Mouse (Mus musculus) cerebellum, adult 2 months (tissue): ENCODE measurements at regions not wholly inside any gene's neighbourhood (a gene's known extent, or its start where the extent isn't known, plus 50 kb on each side); places are given as distances from the start of the nearest gene placed in this dataset.

Experiments used
- DNase-seq, 2 experiments: peaks; one replicate each; pipeline ENCODE4 v3.0.0; 2021
- H3K27ac ChIP-seq: fragments of 200-500 bp; 2 replicates; pipeline ENCODE4 v1.5.1; 2012; ENCODE audit warnings: low read length, control low read depth, inconsistent platforms; ENCODE audit not compliant: insufficient read depth
- H3K27me3 ChIP-seq: fragments of 200-500 bp; 2 replicates; pipeline ENCODE4 v1.6.1; 2012; ENCODE audit warnings: inconsistent platforms, mild to moderate bottlenecking, low read length, moderate library complexity; ENCODE audit not compliant: control insufficient read depth, insufficient read depth
- H3K4me1 ChIP-seq: fragments of 200-500 bp; 2 replicates; pipeline ENCODE4 v1.6.1; 2011; ENCODE audit warnings: low read length; ENCODE audit not compliant: control insufficient read depth, insufficient read depth
- H3K4me3 ChIP-seq: fragments of 200-500 bp; replicated peaks from 2 replicates; pipeline ENCODE3; 2011; ENCODE audit warnings: mild to moderate bottlenecking, low read depth, low read length, control low read depth; ENCODE audit not compliant: insufficient read depth
- CTCF ChIP-seq: fragments of 200-500 bp; IDR thresholded peaks from 2 replicates; pipeline ENCODE4 v1.5.1; 2011; ENCODE audit warnings: low read depth, mild to moderate bottlenecking, control low read depth, low read length, moderate library complexity, borderline replicate concordance; ENCODE audit not compliant: insufficient read depth
- POLR2A ChIP-seq: fragments of 200-500 bp; IDR thresholded peaks from 2 replicates; pipeline ENCODE4 v1.6.1; 2011; ENCODE audit warnings: low read length, control low read depth, borderline replicate concordance; ENCODE audit not compliant: insufficient read depth
- WGBS: fragments of 180-500 bp; shearing (Covaris S2); methylation state at CpG from one replicate; pipeline ENCODE4 v1.1.7; 2018; 5-methylcytosine and 5-hydroxymethylcytosine counted together

DNA sequence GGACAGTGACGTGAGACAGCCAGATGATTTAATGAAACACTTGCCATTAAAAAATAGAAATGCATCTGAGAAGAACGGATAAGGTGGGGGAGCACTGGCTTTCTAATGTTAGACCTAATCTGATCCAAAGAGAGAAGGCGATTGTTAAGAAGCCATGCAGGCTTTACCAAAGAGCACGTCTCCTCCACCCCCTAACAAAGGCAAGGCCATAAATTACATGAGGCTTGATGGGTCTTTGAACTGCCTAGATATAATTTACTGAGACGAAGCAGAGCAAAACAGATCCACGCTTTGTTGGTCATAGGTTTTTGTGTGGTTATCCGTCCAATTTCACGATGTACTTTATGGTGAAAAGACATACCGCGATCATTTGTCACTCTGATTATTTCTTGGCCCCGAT, 84.4 kb downstream of the Tspan8 start:
- TF ChIP-seq POLR2A, result no peak
- TF ChIP-seq CTCF, result no peak
- WGBS, result 91% methylated on average over 11 of the region's 11 CpGs
- Histone ChIP-seq H3K4me3 (no peak overlapping the region), H3K4me1 (no peaks in the 10 kb centered on the region), H3K27me3 (no peaks in the 10 kb centered on the region), H3K27ac (no peak overlapping the region)
- DNase-seq, result no peak

DNA sequence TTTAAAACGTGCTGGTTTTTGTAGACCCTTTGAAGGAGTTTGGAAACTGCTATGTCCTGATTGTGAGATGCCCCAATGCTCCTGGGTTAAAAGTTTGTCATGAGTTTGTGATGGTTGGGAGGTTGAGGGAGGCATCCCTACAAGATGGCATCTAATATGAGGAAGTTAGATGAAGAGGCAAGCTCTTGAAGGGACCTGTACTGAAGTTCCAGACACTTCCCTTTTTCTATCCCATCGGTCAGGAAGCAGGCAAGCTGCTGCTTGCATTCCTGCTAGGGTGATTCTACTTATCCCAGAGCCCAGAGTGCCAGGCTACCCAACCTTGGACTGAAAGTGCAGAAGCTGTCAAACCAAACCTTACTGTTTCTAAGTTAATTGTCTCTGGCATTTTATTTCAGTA, 86.4 kb downstream of the Tspan8 start:
- H3K4me1 ChIP-seq, result no peaks in the 10 kb centered on the region
- no peak for DNase-seq
- 81% methylated on average over 2 of the region's 2 CpGs for WGBS
- no peak for TF ChIP-seq CTCF
- TF ChIP-seq POLR2A, result no peak
- H3K4me3 ChIP-seq, result no peak overlapping the region
- H3K27me3 ChIP-seq, result no peaks in the 10 kb centered on the region
- H3K27ac ChIP-seq, result no peak overlapping the region

DNA sequence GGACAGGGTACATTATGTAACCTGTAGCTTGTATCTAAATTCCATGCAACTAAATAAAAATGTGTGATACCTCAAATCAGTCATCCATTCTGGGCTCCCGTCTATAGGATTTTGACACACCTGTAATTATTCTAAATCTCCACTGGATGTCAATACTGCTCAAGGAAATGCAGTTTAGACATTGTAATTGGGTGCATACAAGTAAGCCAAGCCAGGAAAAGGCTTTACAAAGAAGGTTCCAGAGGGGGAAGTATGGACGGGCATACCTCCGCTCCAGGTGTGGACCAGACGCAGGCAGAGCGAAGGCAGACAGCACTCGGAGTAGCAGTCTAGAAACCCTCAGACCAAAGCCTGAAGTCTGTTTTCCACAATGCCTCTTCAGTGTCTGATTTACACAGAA, 97.0 kb upstream of the Ptprr start:
- DNase-seq, result peak; percentile 13 to 35
- Histone ChIP-seq H3K27ac (no peak overlapping the region), H3K27me3 (no peaks in the 10 kb centered on the region), H3K4me3 (no peak overlapping the region), H3K4me1 (no peaks in the 10 kb centered on the region)
- 77% methylated on average over 6 of the region's 6 CpGs for WGBS
- no peak for TF ChIP-seq POLR2A
- peak; percentile 34; the same call in 1 of the 2 replicates for TF ChIP-seq CTCF
